Mouse (Mus musculus) right cerebral cortex, postnatal 36 days (tissue): ENCODE results near the gene Ablim1.

ENCODE experiments used
- DNase-seq, 2 experiments: peaks; one replicate each; pipeline ENCODE4 v3.0.0; 2022; ENCODE audit warnings: low spot score in 2 of 2, mixed read lengths in 1 of 2

Ablim1 gene

GRCm38 (mm10) chr19:57103360-57103958 lies 211.3 kb downstream of the Ablim1 start:
- no peak for DNase-seq

- no peak for DNase-seq
Measured at GRCm38 (mm10) chr19:57101986-57102385, 212.7 kb downstream of the Ablim1 start.

- DNase-seq = no peak
Measured at GRCm38 (mm10) chr19:57100753-57101446, 213.8 kb downstream of the Ablim1 start.

- no peak for DNase-seq
Measured at GRCm38 (mm10) chr19:57099986-57100385, 214.7 kb downstream of the Ablim1 start.

GRCm38 (mm10) chr19:57099094-57099357 lies 215.7 kb downstream of the Ablim1 start:
- DNase-seq = no peak

GRCm38 (mm10) chr19:57098241-57099093 lies 216.3 kb downstream of the Ablim1 start:
- peak; percentile 46 to 77 for DNase-seq

GRCm38 (mm10) chr19:57095340-57095739 lies 219.4 kb downstream of the Ablim1 start:
- DNase-seq = no peak

- no peak for DNase-seq
Measured at GRCm38 (mm10) chr19:57093698-57094004, 221.1 kb downstream of the Ablim1 start.

GRCm38 (mm10) chr19:57092958-57093697 lies 221.6 kb downstream of the Ablim1 start:
- no peak for DNase-seq

GRCm38 (mm10) chr19:57091278-57091677 lies 223.4 kb downstream of the Ablim1 start:
- no peak for DNase-seq

- DNase-seq = no peak
Measured at GRCm38 (mm10) chr19:57088804-57089369, 225.8 kb downstream of the Ablim1 start.

GRCm38 (mm10) chr19:57084520-57085166 lies 230.1 kb downstream of the Ablim1 start:
- DNase-seq = no peak

- no peak for DNase-seq
Measured at GRCm38 (mm10) chr19:57083887-57084286, 230.8 kb downstream of the Ablim1 start.

- DNase-seq = no peak
Measured at GRCm38 (mm10) chr19:57083183-57083555, 231.6 kb downstream of the Ablim1 start.

- DNase-seq = no peak
Measured at GRCm38 (mm10) chr19:57082454-57083182, 232.1 kb downstream of the Ablim1 start.

- DNase-seq = no peak
Measured at GRCm38 (mm10) chr19:57081536-57081935, 233.2 kb downstream of the Ablim1 start.

- no peak for DNase-seq
Measured at GRCm38 (mm10) chr19:57079606-57079981, 235.1 kb downstream of the Ablim1 start.

GRCm38 (mm10) chr19:57078867-57079605 lies 235.7 kb downstream of the Ablim1 start:
- no peak for DNase-seq

GRCm38 (mm10) chr19:57077826-57078699 lies 236.7 kb downstream of the Ablim1 start:
- no peak for DNase-seq
